ENCODE assay signal across 10 mouse cellular contexts in the genomic region with DNA sequence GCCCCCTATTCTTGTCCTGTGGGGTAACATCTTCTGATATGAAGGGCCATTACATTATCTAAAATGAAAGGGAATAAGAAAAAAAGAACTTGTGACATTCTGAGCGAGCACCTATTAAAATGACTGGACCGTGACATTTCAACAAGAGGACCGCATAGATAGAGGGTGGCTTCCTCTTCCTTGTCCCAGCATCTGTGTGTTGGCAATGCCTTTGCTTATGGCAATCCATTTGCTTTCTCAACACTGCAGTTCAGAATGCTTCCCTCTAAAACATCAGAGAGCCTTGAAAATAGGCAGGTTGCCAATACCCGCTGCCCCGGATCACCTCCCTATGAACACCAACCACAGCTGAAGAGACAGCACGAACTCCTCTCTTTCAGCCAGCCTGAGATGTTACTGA. TPM values are rescaled to one million over a fixed set of nuclear protein-coding genes. Genes with fewer than 3 reads are reported as not detected.
A peak's percentile ranks its signal among the peaks of the same experiment; 100 is the strongest.
DNase-seq lines count a peak whose midpoint lies in the region; ATAC-seq and TF ChIP-seq lines count a peak whose summit lies in the region.
"Had no signal": no experiment of that assay in that cellular context is flagged by ENCODE, and none has a peak within 500 bp of the region (broad histone marks: within the 10 kb centered on the region; RNA-seq: fewer than 3 reads in every experiment).

No protein-coding gene starts in this region.

- H3K4me2 ChIP-seq in forebrain, embryonic 16.5 days (ENCODE audit: low read length): peak overlapping the region; percentile 65
- H3K4me2 ChIP-seq in limb, embryonic 15.5 days: peak overlapping the region; percentile 94
- H3K4me2 ChIP-seq in midbrain, postnatal 0 days (ENCODE audit: low read depth, low read length, poor library complexity, severe bottlenecking): peak overlapping the region; percentile 79

- no peaks in the 10 kb centered on the region for H3K36me3 ChIP-seq in forebrain, embryonic 16.5 days (ENCODE audit: control insufficient read depth, insufficient read depth)
- H3K36me3 ChIP-seq in limb, embryonic 15.5 days: no peaks in the 10 kb centered on the region
- H3K36me3 ChIP-seq in midbrain, postnatal 0 days (ENCODE audit: insufficient read depth, low read length): no peaks in the 10 kb centered on the region

- TF ChIP-seq CTCF in midbrain, postnatal 0 days (IDR thresholded peaks at IDR 0.05): no peak

- intact Hi-C loops in gastrocnemius, postnatal 36 days (cut with DNase I): no loop called here

- WGBS in forebrain, embryonic 16.5 days: 40% methylated on average over 6 of the region's 6 CpGs
- 65% methylated on average over 6 of the region's 6 CpGs for WGBS in limb, embryonic 15.5 days
- 31% methylated on average over 6 of the region's 6 CpGs for WGBS in midbrain, postnatal 0 days

- peak overlapping the region; percentile 92 for H3K27ac ChIP-seq in forebrain, embryonic 16.5 days (ENCODE audit: low read length)
- no peak overlapping the region for H3K27ac ChIP-seq in limb, embryonic 15.5 days
- H3K27ac ChIP-seq in midbrain, postnatal 0 days (ENCODE audit: low read depth, low read length): no peak overlapping the region

- ATAC-seq in forebrain, embryonic 16.5 days: no peak
- no peak for ATAC-seq in limb, embryonic 15.5 days (ENCODE audit: insufficient number of reproducible peaks, low FRiP score, low TSS enrichment, low read depth)
- no peak for ATAC-seq in midbrain, postnatal 0 days (ENCODE audit: low FRiP score)

- peak; percentile 18 for DNase-seq in gastrocnemius, adult 18-20 months (ENCODE audit: low spot score)
- no peak for DNase-seq in gastrocnemius, postnatal 36 days
- peak; percentile 31 for DNase-seq in T-cell, adult 2 months (ENCODE audit: low spot score)
- DNase-seq in midbrain, postnatal 0 days (ENCODE audit: low spot score): peak; percentile 37
- no peak for DNase-seq in testis, postnatal 14 days (ENCODE audit: low spot score)
- DNase-seq in frontal cortex, postnatal 14 days (ENCODE audit: low spot score in 2 of 2): no peak

- peak overlapping the region; percentile 96 for H3K9ac ChIP-seq in forebrain, embryonic 16.5 days (replicated peaks; ENCODE audit: low read depth, low read length)
- H3K9ac ChIP-seq in limb, embryonic 15.5 days: no peak overlapping the region
- H3K9ac ChIP-seq in midbrain, postnatal 0 days (replicated peaks; ENCODE audit: low read length, poor library complexity, severe bottlenecking): peak overlapping the region; percentile 24; the same call in 1 of the 2 replicates

- peaks cover 47% of the 10 kb centered on the region for H3K4me1 ChIP-seq in forebrain, embryonic 16.5 days (replicated peaks; ENCODE audit: control insufficient read depth, insufficient read depth, low read length)
- peaks cover 34% of the 10 kb centered on the region for H3K4me1 ChIP-seq in limb, embryonic 15.5 days
- H3K4me1 ChIP-seq in midbrain, postnatal 0 days (ENCODE audit: insufficient read depth, low read length): peaks cover 2% of the 10 kb centered on the region; the same call in 1 of the 2 replicates

- peak overlapping the region; percentile 81 for H3K4me3 ChIP-seq in forebrain, embryonic 16.5 days (replicated peaks; ENCODE audit: low read length)
- peak overlapping the region; percentile 89 for H3K4me3 ChIP-seq in limb, embryonic 15.5 days
- peak overlapping the region; percentile 90 for H3K4me3 ChIP-seq in midbrain, postnatal 0 days (ENCODE audit: low read depth, low read length)

- no peaks in the 10 kb centered on the region for H3K9me3 ChIP-seq in forebrain, embryonic 16.5 days (ENCODE audit: control insufficient read depth, low read length)
- H3K9me3 ChIP-seq in limb, embryonic 15.5 days: no peaks in the 10 kb centered on the region
- H3K9me3 ChIP-seq in midbrain, postnatal 0 days (ENCODE audit: low read length): no peaks in the 10 kb centered on the region

- H3K27me3 ChIP-seq in forebrain, embryonic 16.5 days (replicated peaks; ENCODE audit: control insufficient read depth, insufficient read depth, low read length): no peaks in the 10 kb centered on the region
- H3K27me3 ChIP-seq in limb, embryonic 15.5 days: no peaks in the 10 kb centered on the region
- H3K27me3 ChIP-seq in midbrain, postnatal 0 days (ENCODE audit: insufficient read depth, low read length): no peaks in the 10 kb centered on the region

RNA-seq across cellular contexts. Expression of gene Nin, which starts 3.6 kb away (rescaled TPM):
- 10 to 100 TPM; 22.2 to 33.3 TPM for total RNA-seq in gastrocnemius, adult 18-20 months (2021)
- total RNA-seq in gastrocnemius, postnatal 36 days (2021): 10 to 100 TPM; 20.8 to 25.2 TPM
- 40.2 and 45.3 TPM in 2 replicates for polyA plus RNA-seq in forebrain, embryonic 16.5 days (2015; fragmentation: Nextera tagmentation; extraction: Ambion mirVana)
- polyA plus RNA-seq in limb, embryonic 15.5 days (2015; fragmentation: Nextera tagmentation; extraction: Ambion mirVana): 9.3 and 10.1 TPM in 2 replicates
- total RNA-seq in midbrain, postnatal 0 days (2014; rRNA removed): 25.0 and 25.8 TPM in 2 replicates
- polyA plus RNA-seq in midbrain, postnatal 0 days (2015; fragmentation: Nextera tagmentation; extraction: Ambion mirVana): 4.9 and 7.9 TPM in 2 replicates

RNA-seq across cellular contexts. Expression of gene Abhd12b, which starts 44.0 kb away (rescaled TPM):
- total RNA-seq in gastrocnemius, adult 18-20 months (2021): not detected
- not detected for total RNA-seq in gastrocnemius, postnatal 36 days (2021)
- polyA plus RNA-seq in forebrain, embryonic 16.5 days (2015; fragmentation: Nextera tagmentation; extraction: Ambion mirVana): not detected in 2 replicates
- polyA plus RNA-seq in limb, embryonic 15.5 days (2015; fragmentation: Nextera tagmentation; extraction: Ambion mirVana): 0.15 and 0.35 TPM in 2 replicates
- not detected in 2 replicates for total RNA-seq in midbrain, postnatal 0 days (2014; rRNA removed)
- 0.15 and 0.19 TPM in 2 replicates for polyA plus RNA-seq in midbrain, postnatal 0 days (2015; fragmentation: Nextera tagmentation; extraction: Ambion mirVana)
- total RNA-seq: ES-E14; hematopoietic stem cell, adult 5-6 weeks had no signal

Comparison
In these comparisons a context has a peak if more than half of its experiments do, and no peak if none do; other contexts are left out.
1. DNase-seq: peak in gastrocnemius, adult 18-20 months (single experiment), T-cell, adult 2 months (single experiment) and midbrain, postnatal 0 days (single experiment); none in gastrocnemius, postnatal 36 days (0 of 2), testis, postnatal 14 days (single experiment) and frontal cortex, postnatal 14 days (0 of 2).
2. Peak in every context shown above with its lines, with median percentiles within 50 percentile points of each other: H3K4me2 ChIP-seq and H3K4me3 ChIP-seq.